Mouse (Mus musculus) limb, embryonic 11.5 days (tissue): ENCODE data around the gene Osbpl9. TPM values are rescaled to one million over a fixed set of nuclear protein-coding genes. Genes with fewer than 3 reads are reported as not detected.

Experiments used
- ATAC-seq: fragments of 200-750 bp; cut with Nextera tagmentation; 2 replicates; pipeline ENCODE4 v1.8.0; 2017; ENCODE audit warnings: low read depth; ENCODE audit not compliant: insufficient number of reproducible peaks, low FRiP score, low TSS enrichment
- DNase-seq: peaks from one replicate; pipeline ENCODE4 v3.0.0-alpha.2; 2015; ENCODE audit warnings: low spot score
- H3K27ac ChIP-seq: fragments of 300-500 bp; sonication (generic); replicated peaks from 2 replicates; pipeline ENCODE4 v1.5.1; 2014; ENCODE audit warnings: low read depth, mild to moderate bottlenecking, low read length
- H3K27me3 ChIP-seq: fragments of 300-500 bp; sonication (generic); 2 replicates; pipeline ENCODE4 v1.6.1; 2014; ENCODE audit warnings: mild to moderate bottlenecking, low read length, mixed read lengths; ENCODE audit not compliant: control insufficient read depth, insufficient read depth
- H3K36me3 ChIP-seq: fragments of 300-500 bp; sonication (generic); 2 replicates; pipeline ENCODE4 v1.6.1; 2014; ENCODE audit warnings: mild to moderate bottlenecking, low read length, moderate library complexity, mixed read lengths; ENCODE audit not compliant: control insufficient read depth, insufficient read depth
- H3K4me1 ChIP-seq: fragments of 300-500 bp; sonication (generic); 2 replicates; pipeline ENCODE4 v1.6.1; 2014; ENCODE audit warnings: low read length, mixed read lengths; ENCODE audit not compliant: control insufficient read depth, insufficient read depth
- H3K4me2 ChIP-seq: fragments of 300-500 bp; sonication (generic); 2 replicates; pipeline ENCODE4 v1.6.1; 2014; ENCODE audit warnings: low read depth, mild to moderate bottlenecking, moderate library complexity; ENCODE audit not compliant: severe bottlenecking
- H3K4me3 ChIP-seq: fragments of 300-500 bp; sonication (generic); 2 replicates; pipeline ENCODE4 v1.5.1; 2014; ENCODE audit warnings: low read depth, low read length
- H3K9ac ChIP-seq: fragments of 300-500 bp; sonication (generic); 2 replicates; pipeline ENCODE4 v1.6.1; 2014; ENCODE audit warnings: mild to moderate bottlenecking, low read length
- H3K9me3 ChIP-seq: fragments of 300-500 bp; sonication (generic); 2 replicates; pipeline ENCODE4 v1.6.1; 2016; ENCODE audit warnings: low read length; ENCODE audit not compliant: control insufficient read depth
- WGBS: fragments of 180-500 bp; shearing (Covaris S2); extraction: QIAGEN DNeasy Blood & Tissue Kit; methylation state at CpG from one replicate; pipeline ENCODE4 v1.1.7; 2014; 5-methylcytosine and 5-hydroxymethylcytosine counted together
- polyA plus RNA-seq: library from polyadenylated mRNA; unstranded; fragments of >200 nt; fragmentation: Nextera tagmentation; extraction: Ambion mirVana; gene quantifications from 2 replicates; pipeline ENCODE4 v1.2.1, GENCODE M21; 2014

The Osbpl9 gene
- polyA plus RNA-seq, 1 experiment from 2014 or later: 71.9 TPM

DNA sequence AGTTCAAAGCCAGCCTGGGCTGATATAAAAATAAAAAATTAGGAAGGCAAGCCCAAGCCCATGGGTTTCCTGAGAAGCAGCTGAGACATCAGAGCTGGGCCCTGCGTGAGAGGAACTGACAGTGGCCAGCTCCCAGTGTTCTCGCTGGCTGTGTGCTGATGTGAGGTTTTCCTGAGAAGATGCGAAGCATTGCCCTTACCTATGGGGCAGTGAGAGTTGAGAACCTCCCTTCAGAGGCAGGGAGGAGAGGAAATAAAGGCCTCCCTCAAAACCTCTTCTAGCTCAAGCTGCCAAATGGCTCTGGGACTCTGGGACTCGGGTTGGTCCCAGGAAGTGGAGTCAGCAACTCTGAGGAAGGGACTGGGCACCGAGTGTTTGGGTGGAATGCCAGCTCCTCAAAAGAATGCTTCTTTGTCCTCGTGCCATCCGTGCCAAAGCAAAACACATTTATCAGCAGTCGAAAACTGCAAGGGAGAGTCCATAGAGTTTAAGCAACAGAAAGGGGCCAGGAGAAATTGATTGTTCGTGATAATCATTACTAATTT lies 32.8 kb upstream of the Osbpl9 start:
- Histone ChIP-seq H3K9ac (no peak overlapping the region), H3K4me2 (no peak overlapping the region), H3K27ac (no peak overlapping the region), H3K4me1 (no peaks in the 10 kb centered on the region), H3K4me3 (no peak overlapping the region), H3K9me3 (no peaks in the 10 kb centered on the region), H3K36me3 (no peaks in the 10 kb centered on the region), H3K27me3 (no peaks in the 10 kb centered on the region)
- no peak for ATAC-seq
- WGBS: 80% methylated on average over 9 of the region's 9 CpGs
- no peak for DNase-seq

DNA sequence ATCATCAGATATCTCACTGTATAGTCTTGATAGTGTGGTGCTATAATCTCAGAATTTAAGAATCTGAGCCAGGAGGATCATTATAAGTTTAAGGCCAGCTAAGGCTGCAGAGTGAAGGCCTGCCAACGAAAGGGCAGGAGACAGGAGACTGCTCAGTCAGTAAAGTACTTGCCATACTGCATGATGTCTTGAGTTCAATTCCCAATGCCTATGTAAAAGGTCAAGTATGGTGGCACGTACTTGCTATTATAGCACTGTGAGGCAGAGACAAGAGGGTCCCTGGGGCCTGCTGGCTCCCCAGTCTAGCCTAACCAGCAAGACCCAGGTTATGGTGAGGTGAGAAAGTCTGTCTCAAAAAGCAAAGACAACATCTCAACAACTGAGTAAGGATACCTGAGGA lies 32.1 kb upstream of the Osbpl9 start, which contains the start of gene Calr4:
TSS of gene Calr4 (plus strand) at position 301 of the 400 bp plus-strand sequence.
- Histone ChIP-seq H3K4me2 (no peak within 1 kb of the TSS), H3K4me3 (no peak within 1 kb of the TSS), H3K27ac (no peak within 1 kb of the TSS), H3K27me3 (no peaks in the 10 kb centered on the region), H3K36me3 (no peaks in the 10 kb centered on the region), H3K9me3 (no peaks in the 10 kb centered on the region), H3K4me1 (no peaks in the 10 kb centered on the region), H3K9ac (no peak within 1 kb of the TSS)
- ATAC-seq (no peak), DNase-seq (no peak)
- WGBS: 85% methylated on average over 2 of the region's 2 CpGs

DNA sequence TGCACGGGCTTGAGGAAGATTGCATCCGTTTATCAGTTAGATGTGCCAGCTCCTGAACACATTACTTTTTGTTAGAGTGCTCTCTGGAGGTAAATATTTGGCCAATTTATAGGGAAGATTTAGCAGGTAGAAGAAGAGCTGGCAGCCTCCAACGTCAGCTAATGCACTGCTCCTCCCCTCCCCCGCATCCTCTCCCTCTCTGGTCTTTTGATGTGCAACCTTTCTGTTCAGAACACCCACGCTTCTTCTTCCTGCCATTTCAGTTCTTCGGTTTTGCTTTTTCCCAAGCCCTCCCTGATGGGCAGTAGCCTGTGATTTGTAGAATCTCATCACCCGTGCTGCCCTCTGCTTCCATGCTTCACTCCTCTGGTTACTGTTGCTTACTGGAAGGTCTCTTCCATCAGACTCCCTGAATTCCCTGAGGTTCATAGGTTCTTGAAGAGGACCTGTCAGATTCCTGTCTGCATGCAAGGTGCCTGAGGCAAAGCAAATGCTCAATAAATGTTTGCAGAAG lies 27.8 kb upstream of the Osbpl9 start:
- ATAC-seq: no peak
- Histone ChIP-seq H3K36me3 (no peaks in the 10 kb centered on the region), H3K9me3 (no peaks in the 10 kb centered on the region), H3K4me1 (no peaks in the 10 kb centered on the region), H3K4me3 (no peak overlapping the region), H3K27ac (no peak overlapping the region), H3K9ac (no peak overlapping the region), H3K4me2 (no peak overlapping the region), H3K27me3 (no peaks in the 10 kb centered on the region)
- 53% methylated on average over 7 of the region's 7 CpGs for WGBS
- DNase-seq: no peak

DNA sequence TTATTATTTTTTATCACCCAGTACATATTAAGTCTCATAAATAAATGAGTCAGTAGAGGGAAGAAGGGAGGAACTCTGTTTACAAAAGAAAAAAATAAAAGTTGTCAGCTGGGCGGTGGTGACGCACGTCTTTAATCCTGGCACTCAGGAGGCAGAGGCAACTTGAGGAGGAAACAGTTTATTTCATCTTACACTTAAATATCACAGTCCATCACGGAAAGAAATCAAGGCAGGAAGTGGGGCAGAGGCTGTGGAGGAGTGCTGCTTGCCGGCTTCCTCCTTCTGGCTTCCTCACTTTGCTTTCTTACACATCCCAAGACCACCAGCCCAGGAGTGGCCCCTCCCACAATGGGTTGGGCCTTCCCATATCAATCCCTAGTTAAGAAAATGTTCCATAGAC lies 24.0 kb upstream of the Osbpl9 start:
- Histone ChIP-seq H3K27ac (no peak overlapping the region), H3K4me3 (no peak overlapping the region), H3K27me3 (no peaks in the 10 kb centered on the region), H3K4me1 (no peaks in the 10 kb centered on the region), H3K9ac (no peak overlapping the region), H3K9me3 (no peaks in the 10 kb centered on the region), H3K4me2 (no peak overlapping the region), H3K36me3 (no peaks in the 10 kb centered on the region)
- 57% methylated on average over 5 of the region's 5 CpGs for WGBS
- DNase-seq (no peak), ATAC-seq (no peak)

DNA sequence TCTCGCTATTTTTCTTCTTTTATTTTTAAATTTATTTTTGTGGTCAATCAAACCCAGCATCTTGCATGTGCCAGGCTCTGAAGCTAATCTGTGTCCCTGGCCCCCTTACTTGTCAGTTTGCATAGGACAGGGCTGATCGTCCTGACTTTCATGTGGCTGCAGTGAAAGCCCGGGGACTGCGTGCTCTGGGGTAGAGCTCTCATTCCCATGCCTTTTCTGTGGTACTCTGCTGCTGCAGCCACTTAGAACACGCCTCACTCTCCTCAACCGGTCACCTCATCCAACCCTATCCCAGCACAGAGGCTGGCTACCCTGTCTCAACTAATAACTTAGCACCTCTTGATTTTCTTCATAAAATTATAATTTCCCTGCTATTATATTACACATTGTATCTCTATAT lies 23.5 kb upstream of the Osbpl9 start:
- Histone ChIP-seq H3K4me2 (no peak overlapping the region), H3K27me3 (no peaks in the 10 kb centered on the region), H3K4me1 (no peaks in the 10 kb centered on the region), H3K36me3 (no peaks in the 10 kb centered on the region), H3K27ac (no peak overlapping the region), H3K9me3 (no peaks in the 10 kb centered on the region), H3K4me3 (no peak overlapping the region), H3K9ac (no peak overlapping the region)
- 73% methylated on average over 6 of the region's 6 CpGs for WGBS
- ATAC-seq: no peak
- DNase-seq: no peak

DNA sequence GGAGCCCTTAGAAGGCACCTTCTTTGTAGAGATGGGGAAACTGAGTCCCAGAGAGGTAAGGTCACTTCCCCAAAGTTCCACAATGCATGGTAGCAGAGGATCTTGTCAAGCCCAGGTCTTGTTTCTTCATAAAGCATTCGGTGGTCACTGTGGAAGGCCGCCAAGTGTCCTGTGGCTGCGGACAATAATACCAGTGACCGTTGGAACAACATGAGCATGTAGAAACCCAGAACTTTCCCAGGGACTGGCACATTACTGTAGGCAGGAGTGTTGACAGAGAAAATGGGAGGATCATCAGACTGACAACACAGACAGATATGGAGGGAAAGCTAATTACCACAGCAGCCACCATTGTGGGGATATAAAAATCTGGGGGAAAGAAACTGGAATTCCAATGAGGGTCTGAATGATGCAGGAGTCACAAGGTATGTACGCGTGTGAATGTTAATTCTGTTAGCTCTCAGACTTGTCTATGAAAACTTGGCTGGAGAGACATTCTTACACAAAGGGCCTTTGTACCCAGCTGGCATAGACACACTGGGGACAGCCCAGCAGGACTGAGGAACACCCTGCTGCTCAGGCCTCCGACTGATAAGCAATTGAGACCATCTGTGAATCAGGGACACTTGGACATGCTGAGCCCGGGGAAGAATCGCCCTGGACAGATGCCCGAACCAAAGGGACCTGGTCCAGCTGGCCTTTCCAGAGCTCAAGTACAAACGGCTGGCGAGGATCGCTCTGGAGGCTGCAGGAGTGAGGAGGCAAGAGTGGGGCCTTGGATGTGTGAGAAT lies 22.9 kb upstream of the Osbpl9 start:
- ATAC-seq (no peak), DNase-seq (no peak)
- Histone ChIP-seq H3K36me3 (no peaks in the 10 kb centered on the region), H3K9ac (no peak overlapping the region), H3K4me3 (no peak overlapping the region), H3K27me3 (no peaks in the 10 kb centered on the region), H3K4me2 (no peak overlapping the region), H3K4me1 (no peaks in the 10 kb centered on the region), H3K9me3 (no peaks in the 10 kb centered on the region), H3K27ac (no peak overlapping the region)
- WGBS: 74% methylated on average over 13 of the region's 13 CpGs

DNA sequence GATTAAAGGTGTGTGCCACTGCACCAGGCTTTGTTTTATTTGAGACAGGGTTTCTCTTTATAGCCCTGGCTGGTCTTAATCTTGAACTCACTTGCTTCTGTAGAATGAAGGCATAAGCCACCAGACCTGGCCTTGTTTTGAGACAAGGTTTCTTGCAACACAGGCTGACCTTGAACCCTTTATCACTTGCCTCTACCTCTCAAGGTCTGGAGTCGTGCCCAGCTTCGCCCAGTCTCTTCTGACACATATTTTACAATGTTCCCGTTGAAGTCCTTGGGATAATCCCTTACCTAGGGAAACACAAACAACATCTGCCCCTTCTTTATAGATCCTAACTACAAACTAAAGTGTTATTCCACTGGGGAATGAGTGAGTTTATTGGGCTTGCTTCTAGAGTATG lies 19.9 kb upstream of the Osbpl9 start:
- H3K4me3 ChIP-seq: no peak overlapping the region
- H3K4me2 ChIP-seq: no peak overlapping the region
- no peaks in the 10 kb centered on the region for H3K27me3 ChIP-seq
- ATAC-seq: no peak
- no peak for DNase-seq
- no peaks in the 10 kb centered on the region for H3K36me3 ChIP-seq
- no peaks in the 10 kb centered on the region for H3K9me3 ChIP-seq
- no peaks in the 10 kb centered on the region for H3K4me1 ChIP-seq
- H3K9ac ChIP-seq: no peak overlapping the region
- H3K27ac ChIP-seq: no peak overlapping the region
- WGBS: 77% methylated on average over 3 of the region's 3 CpGs

DNA sequence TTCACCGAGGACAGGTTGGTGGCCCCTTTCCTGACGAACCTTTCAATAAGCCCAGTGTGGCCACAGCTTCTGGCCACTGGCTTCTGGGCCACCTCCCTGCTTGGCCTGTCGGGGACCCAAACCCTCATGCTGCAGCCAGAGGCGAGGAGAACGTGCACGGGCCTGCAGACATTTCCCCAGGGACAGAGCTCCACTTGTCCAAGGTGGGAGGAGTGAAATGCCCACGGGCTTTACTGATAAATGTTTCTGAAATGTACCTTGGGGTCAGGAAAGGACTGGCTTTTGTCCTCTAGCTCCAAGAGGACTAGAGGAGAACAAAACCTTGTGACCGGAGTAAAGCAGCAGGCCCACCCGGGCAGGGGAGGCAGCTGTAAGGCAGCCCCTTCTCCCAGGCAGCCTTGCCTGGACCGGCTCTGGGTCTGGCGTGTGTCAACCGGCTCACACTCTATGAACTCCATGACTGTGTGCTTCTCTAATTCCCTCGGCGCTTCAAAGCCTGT lies 18.4 kb upstream of the Osbpl9 start:
- DNase-seq (no peak), ATAC-seq (no peak)
- no peaks in the 10 kb centered on the region for H3K4me1 ChIP-seq
- no peak overlapping the region for H3K4me2 ChIP-seq
- no peaks in the 10 kb centered on the region for H3K36me3 ChIP-seq
- no peak overlapping the region for H3K9ac ChIP-seq
- no peaks in the 10 kb centered on the region for H3K9me3 ChIP-seq
- 70% methylated on average over 14 of the region's 14 CpGs for WGBS
- H3K27ac ChIP-seq: no peak overlapping the region
- no peak overlapping the region for H3K4me3 ChIP-seq
- no peaks in the 10 kb centered on the region for H3K27me3 ChIP-seq
